Mouse (Mus musculus) kidney, postnatal 36 days (tissue): ENCODE data around the gene Kcnk13.
A peak's percentile ranks its signal among the peaks of the same experiment; 100 is the strongest.

Experiments used
- DNase-seq, 2 experiments: peaks; one replicate each; pipeline ENCODE4 v3.0.0; 2021 to 2022; ENCODE audit warnings: mixed read lengths in 2 of 2

Kcnk13 gene

DNA sequence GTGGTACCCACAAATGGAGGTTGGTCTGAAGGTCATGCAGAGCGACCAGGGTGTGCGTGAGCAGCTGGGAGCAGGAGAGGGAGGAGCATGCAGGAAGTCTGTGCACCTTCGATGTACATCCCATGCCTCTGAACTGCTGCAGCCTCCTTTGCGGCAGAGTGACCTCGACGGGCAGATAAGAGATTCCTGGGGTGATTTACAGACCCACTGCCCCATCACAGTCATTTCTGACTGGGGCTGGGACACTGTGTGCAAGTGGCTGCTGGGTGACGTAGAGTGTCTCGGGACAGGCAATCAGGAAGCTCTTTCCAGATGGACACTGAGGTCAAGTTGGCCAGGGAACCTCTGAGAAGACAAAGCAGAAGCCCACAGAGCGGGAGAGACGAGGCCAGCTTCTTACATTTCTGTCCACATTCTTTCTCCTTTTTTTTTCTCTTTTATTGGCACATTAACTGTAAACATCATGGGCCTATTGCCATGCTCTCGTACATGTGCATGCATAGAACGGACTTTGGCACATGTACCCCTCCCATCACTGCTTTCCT is 59.6 kb downstream of the Kcnk13 start:
- no peak for DNase-seq

DNA sequence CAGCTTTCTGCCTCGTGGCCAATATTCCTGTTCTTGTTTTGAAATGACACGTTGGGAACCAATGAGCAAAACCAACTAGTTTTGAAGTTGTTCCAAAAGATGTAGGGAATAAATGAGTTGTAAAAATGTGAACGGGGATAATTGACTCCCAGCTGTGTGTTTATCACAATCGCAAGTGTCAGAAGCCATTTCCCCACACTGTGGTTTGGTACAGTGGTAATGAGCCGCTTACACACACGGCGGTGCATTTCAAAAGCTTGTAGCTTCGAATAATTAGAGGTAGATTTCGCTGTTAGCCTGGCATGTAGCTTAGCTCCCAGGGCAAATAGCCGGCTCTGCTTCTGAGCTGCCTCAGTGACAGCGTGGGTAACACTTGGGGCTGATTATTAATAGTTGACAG is 61.4 kb downstream of the Kcnk13 start:
- no peak for DNase-seq

DNA sequence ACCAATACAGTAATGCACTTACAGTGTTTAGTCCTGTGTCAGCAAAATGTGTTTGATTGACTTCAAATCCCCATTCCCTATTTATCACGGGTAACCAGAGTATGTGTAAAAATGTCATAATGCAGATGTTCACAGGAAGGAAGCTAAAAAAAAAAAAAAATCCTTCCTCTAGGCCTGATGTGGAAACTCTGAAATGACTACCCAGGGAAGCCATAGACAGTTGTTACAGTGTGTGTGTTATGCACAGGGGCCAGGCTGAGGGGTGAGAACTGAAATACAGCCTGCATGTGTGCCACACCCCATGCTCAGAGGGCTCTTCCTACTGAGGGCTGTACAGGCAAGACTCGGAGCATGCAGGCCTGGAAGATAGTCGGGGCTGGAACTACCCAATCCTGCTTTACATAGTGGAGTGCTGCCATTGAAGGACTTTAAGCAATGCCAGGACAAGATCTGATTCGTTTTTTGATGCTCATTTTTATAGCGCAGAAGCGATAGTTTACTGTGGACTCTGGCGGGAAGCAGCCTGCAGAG is 62.5 kb downstream of the Kcnk13 start:
- DNase-seq, result no peak

DNA sequence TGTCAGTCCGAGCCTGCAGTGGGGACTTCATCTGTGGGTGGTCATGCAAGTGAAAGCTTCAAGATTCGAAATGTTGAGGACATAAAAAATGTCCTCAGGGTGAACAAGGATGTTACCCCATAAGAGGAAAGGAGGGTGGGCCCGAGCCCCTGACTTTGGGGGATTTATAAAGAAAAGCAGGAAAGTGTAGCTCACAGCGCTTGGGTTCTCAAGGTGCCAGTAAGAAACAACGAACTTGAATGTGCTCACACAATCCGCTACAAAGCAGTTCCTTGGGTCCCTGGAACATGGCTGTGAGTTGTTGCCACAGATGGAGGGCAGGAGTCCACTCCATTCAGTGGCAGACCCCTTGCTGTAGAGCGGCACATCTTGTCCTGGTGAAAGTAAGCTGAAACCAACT is 63.0 kb downstream of the Kcnk13 start:
- DNase-seq, result no peak

DNA sequence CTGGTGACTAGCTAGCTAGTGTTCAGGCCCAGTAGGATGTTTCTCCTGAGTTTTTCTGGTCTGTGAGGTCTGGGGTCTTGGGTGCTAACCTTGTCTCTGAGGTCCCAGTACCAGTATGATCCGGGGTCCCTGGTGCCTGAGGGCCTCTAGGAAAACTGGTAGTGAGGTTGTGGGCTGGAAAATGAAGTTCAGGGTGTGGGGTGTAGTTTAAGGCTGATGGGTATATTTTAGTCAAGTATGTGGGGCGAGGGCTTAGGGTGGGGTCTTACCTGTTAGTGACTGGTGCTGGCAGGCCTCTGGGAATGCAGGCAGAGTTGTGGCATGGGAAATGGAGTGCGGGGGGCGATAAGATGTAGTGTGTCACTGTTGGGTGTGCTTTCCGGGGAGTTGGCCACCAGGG is 67.4 kb downstream of the Kcnk13 start:
- no peak for DNase-seq

DNA sequence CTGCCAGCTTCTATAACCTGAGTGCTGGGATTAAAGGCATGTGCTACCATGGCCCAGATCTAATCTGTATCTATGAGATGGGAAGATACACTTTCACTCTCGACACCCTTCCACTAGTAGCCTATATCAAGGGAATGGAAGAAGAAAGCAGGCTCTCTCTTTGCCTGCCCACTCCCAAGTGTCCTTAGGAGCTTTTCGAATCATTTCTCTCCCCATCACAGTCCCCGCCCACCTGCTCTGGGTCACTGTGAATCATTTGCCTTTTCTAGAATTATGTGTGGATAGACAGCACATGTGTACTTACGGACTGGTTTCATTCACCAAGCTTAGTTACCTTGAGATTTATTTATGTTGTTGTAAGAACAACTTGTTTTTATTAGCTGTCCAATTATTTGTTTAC is 68.2 kb downstream of the Kcnk13 start:
- DNase-seq, result no peak

DNA sequence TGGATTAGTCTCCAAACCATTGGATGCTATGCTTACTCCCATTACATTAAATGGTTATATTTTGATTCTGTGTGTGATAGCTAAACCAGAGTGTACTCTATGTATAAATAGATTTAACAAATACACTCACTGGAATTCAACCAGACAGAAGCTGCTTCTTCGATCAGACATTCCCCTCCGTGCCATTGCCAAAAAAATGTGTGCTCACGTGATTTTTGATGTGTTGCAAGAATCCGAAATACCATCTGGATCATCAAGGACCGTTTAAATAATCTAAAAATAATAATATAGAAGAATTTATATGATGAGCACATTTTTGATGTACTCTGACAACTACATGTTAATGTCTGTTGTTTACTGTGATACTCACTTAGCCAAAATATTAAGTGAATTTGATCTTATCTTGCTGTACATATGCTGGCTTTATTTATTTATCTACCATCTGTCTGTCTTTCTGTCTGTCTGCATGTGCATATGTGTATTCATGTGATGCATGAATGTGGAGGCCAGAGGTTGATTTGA is 74.5 kb downstream of the Kcnk13 start:
- no peak for DNase-seq

DNA sequence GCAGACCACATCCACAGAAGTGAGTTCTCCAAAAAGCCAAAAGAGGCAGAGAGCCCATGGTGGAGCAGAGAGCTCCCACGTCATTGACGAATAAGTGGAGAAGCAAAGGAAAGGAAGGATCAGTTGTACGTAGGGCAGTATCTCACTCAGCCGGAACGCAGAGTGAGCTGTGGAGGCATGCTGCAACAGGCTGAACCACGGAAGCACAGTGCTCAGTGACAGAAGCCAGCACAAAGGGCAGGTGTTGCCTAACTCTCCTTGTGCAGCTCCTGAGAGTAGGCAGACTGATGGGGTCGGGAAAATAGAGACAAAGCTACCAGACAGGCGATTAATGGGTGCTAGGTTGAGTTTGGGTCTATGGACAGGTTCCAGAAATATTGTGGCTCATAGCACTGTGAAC is 77.8 kb downstream of the Kcnk13 start:
- peak in 1 of 2 experiments; percentile 7 for DNase-seq

DNA sequence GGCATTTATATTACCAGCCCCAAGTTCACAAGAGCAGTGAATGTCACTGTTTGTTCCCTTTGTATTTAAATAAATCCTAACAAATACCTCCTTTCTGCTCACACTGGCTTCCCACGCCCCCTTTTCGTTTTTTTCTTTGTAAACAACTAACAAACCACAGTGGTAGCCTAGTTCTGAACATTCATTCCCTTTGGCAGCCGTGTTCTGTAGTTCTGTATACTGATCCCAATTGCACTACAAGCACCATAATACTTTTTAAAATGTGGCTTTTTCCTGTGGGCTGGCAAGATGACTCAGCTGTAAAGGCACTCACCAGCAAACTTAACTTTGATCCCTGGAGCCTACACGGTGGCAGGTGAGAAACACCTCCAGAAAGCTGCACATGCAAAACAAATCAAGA is 80.4 kb downstream of the Kcnk13 start:
- DNase-seq, result no peak

DNA sequence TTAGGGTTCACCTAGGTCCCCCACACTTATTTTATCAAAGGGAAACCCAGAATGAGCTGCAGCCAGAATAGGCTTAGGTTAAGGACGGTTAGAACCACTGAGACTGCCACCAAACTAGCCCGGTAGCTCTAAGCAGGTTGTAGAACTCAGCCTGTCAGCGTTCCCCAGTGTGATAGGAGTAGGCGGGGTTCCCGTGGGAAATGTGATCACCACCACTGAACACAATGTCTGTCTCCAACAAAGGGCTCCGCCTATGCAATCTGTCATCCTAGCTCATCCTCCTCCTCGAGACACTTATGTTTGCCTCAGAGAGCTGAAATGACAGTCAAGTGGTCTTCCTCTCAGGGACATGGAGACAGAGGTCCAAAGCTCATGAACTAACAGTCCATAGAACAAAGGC is 86.3 kb downstream of the Kcnk13 start:
- no peak for DNase-seq

DNA sequence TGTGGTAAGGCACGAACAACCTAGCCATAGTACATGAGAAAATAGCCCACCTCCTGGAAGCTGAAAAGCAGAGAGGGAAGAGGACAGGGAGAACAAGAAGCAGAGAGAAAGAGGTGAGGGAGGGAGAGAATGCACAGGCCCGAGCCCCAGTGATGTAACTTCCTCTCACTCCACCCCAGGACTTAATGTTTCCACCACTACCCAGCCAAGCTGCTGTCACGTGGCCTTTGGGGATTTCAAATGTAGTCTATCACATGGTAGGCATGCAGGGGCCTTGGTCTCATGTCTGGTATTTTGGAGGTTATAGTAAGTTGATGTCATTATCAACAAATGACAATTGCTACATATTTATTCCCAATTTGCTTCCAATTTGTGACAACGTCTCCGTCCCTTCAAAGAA is 89.3 kb downstream of the Kcnk13 start:
- no peak for DNase-seq

DNA sequence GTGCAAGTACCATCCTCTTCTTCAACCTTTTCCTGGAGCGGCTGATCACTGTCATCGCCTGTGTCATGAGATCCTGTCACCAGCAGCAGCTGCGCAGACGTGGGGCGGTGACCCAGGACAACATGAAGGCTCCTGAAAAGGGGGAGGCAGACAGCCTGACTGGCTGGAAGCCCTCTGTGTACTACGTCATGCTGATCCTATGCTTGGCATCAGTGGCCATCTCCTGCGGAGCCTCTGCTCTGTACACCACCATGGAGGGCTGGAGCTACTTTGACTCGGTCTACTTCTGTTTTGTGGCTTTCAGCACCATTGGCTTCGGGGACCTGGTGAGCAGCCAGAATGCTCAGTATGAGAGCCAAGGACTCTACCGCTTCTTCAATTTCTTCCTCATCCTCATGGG is 96.8 kb downstream of the Kcnk13 start:
- no peak for DNase-seq

DNA sequence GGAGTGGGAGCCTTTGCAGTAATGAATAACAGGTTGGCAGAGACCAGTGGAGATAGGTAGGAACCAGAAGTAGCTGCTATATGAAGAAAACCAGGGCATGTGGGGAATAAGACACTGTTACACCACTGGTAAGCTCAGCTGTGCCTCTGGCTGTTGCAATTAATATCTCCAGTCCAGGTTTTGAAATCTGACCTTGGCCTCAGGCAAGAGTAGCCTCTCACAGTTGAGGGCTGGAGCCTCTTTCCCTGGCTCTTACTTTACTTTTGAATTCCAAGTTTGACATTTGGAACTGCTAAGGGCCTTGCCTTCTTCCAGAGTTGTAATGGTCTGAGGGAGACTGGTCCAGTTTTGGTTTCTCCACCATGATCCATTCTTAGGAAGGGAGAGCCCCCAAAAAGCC is 97.5 kb downstream of the Kcnk13 start:
- no peak for DNase-seq

DNA sequence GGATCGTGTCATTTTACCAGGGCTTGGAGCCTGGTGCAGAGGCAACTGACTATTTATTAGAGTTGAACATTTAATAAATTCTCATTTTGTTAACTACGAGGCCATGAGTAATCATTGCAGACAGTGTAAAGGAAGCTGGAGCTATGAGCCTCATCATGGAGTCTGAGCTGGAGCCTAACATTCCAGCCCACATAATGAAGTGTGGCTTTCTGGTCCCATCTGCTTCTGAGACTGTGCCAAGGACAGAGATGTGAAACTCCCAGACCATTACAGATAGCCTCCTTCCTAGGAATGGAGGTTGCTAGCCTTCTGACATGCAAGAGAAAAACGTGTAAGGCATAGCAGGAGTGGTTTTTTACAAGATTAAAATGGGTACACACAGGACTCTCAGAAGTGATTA is 98.3 kb downstream of the Kcnk13 start:
- no peak for DNase-seq

DNA sequence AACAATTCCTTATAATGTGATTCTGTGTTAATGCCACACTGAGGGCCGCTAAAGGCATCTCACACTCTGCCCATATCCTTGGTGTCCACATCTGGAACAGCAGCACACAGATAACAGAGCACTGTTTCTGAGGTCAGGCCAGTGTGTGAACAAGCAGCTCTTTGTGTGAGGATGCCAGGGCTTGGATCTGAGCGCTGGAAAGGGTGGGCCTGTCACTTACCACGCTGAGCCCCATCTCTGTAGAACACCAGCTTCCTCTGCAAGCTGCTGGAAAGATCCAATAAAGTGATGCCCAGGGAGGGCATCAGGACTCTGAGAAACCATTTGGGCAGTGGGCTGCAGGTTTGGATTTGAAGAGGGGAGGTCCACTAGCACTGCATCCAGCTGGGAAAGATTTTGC is 100.8 kb downstream of the Kcnk13 start:
- DNase-seq, result no peak

DNA sequence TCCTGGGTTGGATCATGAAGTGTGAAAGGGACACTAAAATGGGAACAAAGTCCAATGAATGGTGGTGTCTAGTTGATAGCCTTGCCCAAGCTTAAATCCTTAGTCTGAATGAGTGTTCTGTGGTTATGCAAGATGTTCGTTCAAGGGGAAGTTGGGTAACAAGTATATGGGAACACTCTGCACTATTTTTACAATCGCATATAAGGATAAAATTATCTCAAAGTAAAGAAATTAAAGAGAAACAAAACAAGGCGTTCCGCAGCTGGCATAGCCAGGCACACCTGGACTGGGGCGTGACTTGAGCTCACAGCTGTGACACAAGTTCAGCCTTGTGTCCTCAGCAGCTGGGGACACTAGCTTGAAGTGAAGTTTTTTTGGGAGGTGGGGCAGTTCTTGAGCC is 103.2 kb downstream of the Kcnk13 start:
- no peak for DNase-seq

DNA sequence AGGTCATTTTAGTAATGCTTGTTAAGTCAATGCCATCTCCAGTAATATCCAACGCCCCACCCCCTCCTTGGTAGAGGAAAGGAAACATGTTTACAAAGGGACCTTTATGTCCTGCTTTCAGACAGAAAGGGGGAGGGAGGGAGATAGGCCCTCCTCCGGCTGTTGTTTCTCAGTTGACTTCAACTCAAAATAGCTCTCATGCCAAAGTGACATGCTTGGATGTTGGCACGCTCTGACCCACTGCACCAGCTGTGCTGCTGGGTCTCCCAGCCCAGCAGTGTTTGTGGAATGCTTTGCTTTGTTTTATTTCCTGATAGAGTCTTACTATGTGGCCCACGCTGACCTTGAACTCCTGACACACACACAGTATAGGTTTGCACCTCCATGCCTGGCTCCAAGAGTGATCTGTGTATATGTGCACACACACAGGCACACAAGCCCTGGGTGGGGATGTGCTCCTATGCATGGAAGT is 108.9 kb downstream of the Kcnk13 start:
- no peak for DNase-seq

DNA sequence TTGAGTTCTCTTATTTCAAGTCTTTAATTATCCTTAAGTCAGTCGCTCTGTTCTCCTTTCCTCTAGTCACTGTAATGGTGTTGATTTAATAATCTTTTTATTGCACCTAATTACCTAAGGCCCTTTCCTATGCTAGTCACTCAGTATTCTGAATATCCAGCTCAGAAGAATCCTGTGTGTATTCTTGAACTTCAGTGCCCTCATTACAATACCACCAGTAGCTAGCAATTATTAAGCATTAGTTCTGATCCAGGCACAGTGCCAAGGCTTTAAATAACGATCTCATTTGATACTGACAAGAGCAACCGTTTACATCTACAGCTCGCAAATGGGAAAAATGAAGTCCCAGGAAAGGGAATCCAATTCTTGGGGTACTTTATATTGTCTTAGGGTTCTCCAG is 111.4 kb downstream of the Kcnk13 start:
- DNase-seq, result no peak

DNA sequence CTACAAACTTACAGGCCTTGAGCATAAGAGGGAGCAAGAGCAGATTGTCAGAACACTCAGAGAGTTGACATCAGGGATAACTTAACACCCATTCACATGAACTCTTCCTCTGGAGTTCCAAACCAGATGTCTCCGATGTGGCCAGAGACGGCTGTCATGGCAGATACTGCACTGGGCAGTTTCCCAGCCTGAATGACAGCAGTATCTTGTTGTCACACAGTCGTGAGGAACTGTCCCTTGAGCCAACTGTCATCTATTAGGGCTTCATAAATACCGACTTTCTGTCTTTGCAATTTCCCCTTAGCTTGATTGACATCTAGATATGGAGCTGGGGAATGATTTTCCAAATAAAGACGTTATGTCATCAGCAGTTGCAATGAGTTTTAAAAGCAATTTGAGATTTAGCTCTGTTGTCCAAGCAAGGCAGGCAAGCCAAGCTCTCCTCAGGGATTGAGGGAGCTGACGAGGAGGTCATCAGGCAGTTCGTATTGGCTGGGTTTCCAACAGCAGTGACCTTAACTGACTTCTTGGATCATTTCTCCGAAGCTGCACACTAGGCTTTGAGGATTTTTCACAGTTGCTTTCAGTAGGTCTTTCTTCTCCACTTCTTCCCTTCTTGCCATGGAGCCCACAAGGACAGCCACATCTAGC is 115.5 kb downstream of the Kcnk13 start:
- DNase-seq, result no peak

DNA sequence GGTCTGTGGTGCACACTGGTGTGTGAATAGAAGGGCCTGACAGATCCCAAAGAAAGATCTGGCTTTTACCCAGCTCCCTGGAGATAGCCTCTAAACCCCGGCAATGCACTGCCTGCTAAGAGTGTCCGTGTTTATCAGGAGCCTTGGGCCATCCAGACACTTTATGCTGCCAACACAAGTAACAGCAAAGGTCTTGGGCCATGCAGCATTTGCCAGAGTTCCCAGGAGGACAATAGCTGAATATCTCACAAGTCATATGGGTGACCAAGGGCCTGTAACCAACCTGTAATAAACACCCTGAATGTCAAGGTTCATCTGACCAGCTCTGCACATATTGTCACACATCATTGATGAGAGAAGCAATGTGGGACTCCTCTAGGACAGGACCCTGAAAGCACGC is 123.7 kb downstream of the Kcnk13 start:
- DNase-seq, result no peak

DNA sequence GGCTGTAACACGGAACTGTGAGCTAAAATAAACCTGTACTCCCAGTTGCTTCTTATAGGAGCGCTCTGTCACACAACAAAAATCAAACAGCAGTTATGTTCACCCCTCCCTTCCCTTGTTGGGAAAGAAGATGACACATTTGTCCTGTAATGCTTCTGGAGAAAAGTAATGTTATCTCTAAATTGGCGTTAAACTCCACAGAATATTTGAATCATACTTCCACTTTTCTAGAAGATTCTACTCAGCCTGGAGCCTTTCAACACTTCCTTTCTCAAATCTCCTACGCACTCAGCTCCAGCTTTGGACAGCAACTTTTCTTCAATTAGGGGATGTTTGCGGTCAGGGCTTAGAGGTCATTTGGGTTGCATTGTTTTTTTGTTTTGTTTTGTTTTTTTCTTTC is 125.0 kb downstream of the Kcnk13 start:
- no peak for DNase-seq

DNA sequence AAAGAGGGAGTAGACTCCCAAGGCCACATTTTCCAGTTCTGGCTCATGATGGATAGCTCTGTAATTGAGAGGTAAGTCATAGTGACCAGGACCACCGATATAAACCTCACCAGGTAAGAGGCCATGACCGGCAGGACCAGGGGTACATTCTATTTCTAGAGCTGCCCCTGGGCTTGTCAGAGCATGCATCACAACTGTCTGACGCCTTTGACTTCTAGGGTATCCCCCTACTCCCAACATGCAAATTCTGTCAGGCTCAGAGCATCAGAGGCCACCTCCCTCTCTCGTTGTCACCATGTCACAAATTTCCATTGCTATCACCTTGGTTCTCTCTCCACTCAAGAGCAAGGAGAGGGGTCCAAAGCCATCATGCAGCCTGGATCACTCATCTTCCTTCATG is 126.5 kb downstream of the Kcnk13 start:
- DNase-seq, result no peak

DNA sequence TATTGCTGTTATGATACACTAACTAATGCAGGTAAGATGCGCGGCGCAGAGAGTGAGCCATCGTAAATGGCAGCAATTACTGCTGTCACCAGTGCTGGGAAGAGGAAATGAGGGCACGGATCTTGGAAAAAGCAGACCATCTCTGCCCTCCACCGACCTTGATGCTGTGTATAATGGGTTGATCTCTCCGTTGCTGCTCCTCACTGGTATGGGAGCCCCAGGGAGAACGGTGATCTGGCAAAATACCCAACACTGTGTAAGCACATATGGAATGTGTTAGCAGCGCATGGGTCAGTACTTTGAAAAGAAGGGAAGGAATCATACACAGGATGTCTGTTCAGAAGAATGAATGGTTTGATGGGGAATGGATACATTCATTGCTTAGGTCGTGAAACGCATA is 128.7 kb downstream of the Kcnk13 start:
- DNase-seq, result no peak

DNA sequence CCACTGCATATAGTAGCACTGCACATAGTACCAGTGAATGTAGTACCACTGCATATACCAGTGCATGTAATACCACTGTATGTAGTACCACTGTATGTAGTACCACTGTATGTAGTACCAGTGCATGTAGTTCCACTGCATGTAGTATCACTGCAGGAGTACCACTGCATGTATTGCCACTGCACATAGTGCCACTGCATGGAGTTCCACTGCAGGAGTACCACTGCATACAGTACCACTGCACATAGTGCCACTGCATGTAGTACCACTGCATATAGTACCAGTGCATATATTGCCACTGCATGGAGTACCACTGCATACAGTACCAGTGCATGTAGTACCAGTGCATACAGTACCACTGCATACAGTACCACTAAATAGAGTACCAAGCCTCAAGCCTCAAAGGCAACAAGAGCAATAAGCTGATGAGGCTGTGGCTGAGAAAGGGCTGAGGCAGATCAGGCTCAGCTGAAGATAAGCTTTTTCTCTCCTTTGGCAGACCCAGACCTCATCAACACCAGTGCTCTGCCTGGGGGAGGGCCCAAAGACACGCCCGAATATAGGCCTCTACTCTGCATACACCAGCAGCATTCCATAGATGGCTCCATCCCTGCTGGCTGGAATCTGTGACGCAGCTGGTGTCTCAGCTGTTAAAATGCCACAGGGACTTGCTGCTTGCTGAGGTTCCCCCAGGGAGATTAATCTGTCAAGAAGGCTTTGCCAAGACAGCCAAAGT is 135.8 kb downstream of the Kcnk13 start:
- no peak for DNase-seq
